Mouse (Mus musculus) forebrain, embryonic 16.5 days (tissue): ENCODE measurements around the gene Stk39. TPM values are rescaled to one million over a fixed set of nuclear protein-coding genes. Genes with fewer than 3 reads are reported as not detected.

Experiments
- ATAC-seq: fragments of 200-750 bp; cut with Nextera tagmentation; 2 replicates; pipeline ENCODE4 v1.8.0; 2017; ENCODE audit warnings: mild to moderate bottlenecking, moderate library complexity
- H3K27ac ChIP-seq: fragments of 300-500 bp; sonication (generic); 2 replicates; pipeline ENCODE4 v1.5.1; 2014; ENCODE audit warnings: low read length, control low read depth
- H3K27me3 ChIP-seq: fragments of 300-500 bp; sonication (generic); replicated peaks from 2 replicates; pipeline ENCODE4 v1.6.1; 2014; ENCODE audit warnings: low read length; ENCODE audit not compliant: control insufficient read depth, insufficient read depth
- H3K36me3 ChIP-seq: fragments of 300-500 bp; sonication (generic); 2 replicates; pipeline ENCODE4 v1.6.1; 2014; ENCODE audit not compliant: control insufficient read depth, insufficient read depth
- H3K4me1 ChIP-seq: fragments of 300-500 bp; sonication (generic); replicated peaks from 2 replicates; pipeline ENCODE4 v1.6.1; 2014; ENCODE audit warnings: low read length; ENCODE audit not compliant: control insufficient read depth, insufficient read depth
- H3K4me2 ChIP-seq: fragments of 300-500 bp; sonication (generic); 2 replicates; pipeline ENCODE4 v1.6.1; 2014; ENCODE audit warnings: mild to moderate bottlenecking, low read length, control low read depth
- H3K4me3 ChIP-seq: fragments of 300-500 bp; sonication (generic); replicated peaks from 2 replicates; pipeline ENCODE4 v1.5.1; 2014; ENCODE audit warnings: mild to moderate bottlenecking, low read length, control low read depth
- H3K9ac ChIP-seq: fragments of 300-500 bp; sonication (generic); replicated peaks from 2 replicates; pipeline ENCODE4 v1.6.1; 2014; ENCODE audit warnings: low read depth, low read length, control low read depth
- H3K9me3 ChIP-seq: fragments of 300-500 bp; sonication (generic); 2 replicates; pipeline ENCODE4 v1.6.1; 2016; ENCODE audit warnings: low read length; ENCODE audit not compliant: control insufficient read depth
- WGBS: fragments of 180-500 bp; shearing (Covaris S2); extraction: QIAGEN DNeasy Blood & Tissue Kit; methylation state at CpG from one replicate; pipeline ENCODE4 v1.1.7; 2014; 5-methylcytosine and 5-hydroxymethylcytosine counted together
- polyA plus RNA-seq: library from polyadenylated mRNA; unstranded; fragments of >200 nt; fragmentation: Nextera tagmentation; extraction: Ambion mirVana; gene quantifications from 2 replicates; pipeline ENCODE4 v1.2.1, GENCODE M21; 2015

Stk39 gene
- polyA plus RNA-seq, 1 experiment from 2014 or later, result 18.3 TPM

- Histone ChIP-seq H3K27me3 (no peaks in the 10 kb centered on the region), H3K9ac (no peak overlapping the region), H3K27ac (no peak overlapping the region), H3K4me1 (no peaks in the 10 kb centered on the region), H3K36me3 (no peaks in the 10 kb centered on the region), H3K9me3 (no peaks in the 10 kb centered on the region), H3K4me3 (no peak overlapping the region), H3K4me2 (no peak overlapping the region)
- ATAC-seq, result no peak
- WGBS, result 83% methylated on average over 7 of the region's 7 CpGs
Measured at GRCm38 (mm10) chr2:68211443-68211842, 260.6 kb downstream of the Stk39 start.

GRCm38 (mm10) chr2:68196245-68196644 lies 275.8 kb downstream of the Stk39 start:
- no peak overlapping the region for H3K9ac ChIP-seq
- ATAC-seq, result no peak
- WGBS, result 17% methylated on average over 4 of the region's 4 CpGs
- no peaks in the 10 kb centered on the region for H3K27me3 ChIP-seq
- no peaks in the 10 kb centered on the region for H3K36me3 ChIP-seq
- H3K9me3 ChIP-seq, result no peaks in the 10 kb centered on the region
- H3K27ac ChIP-seq, result no peak overlapping the region
- no peaks in the 10 kb centered on the region for H3K4me1 ChIP-seq
- H3K4me3 ChIP-seq, result no peak overlapping the region
- no peak overlapping the region for H3K4me2 ChIP-seq

GRCm38 (mm10) chr2:68194444-68194843 lies 277.6 kb downstream of the Stk39 start:
- no peak for ATAC-seq

GRCm38 (mm10) chr2:68193465-68193837 lies 278.6 kb downstream of the Stk39 start:
- no peak overlapping the region for H3K4me2 ChIP-seq
- no peak overlapping the region for H3K4me3 ChIP-seq
- ATAC-seq, result no peak

More at GRCm38 (mm10) chr2:68194444-68194843, 277.6 kb downstream of the Stk39 start:
- Histone ChIP-seq H3K4me1 (no peaks in the 10 kb centered on the region), H3K27me3 (no peaks in the 10 kb centered on the region), H3K4me2 (no peak overlapping the region), H3K4me3 (no peak overlapping the region), H3K27ac (no peak overlapping the region), H3K36me3 (no peaks in the 10 kb centered on the region), H3K9me3 (no peaks in the 10 kb centered on the region), H3K9ac (no peak overlapping the region)
- WGBS, result 45% methylated on average over 4 of the region's 4 CpGs

GRCm38 (mm10) chr2:68192605-68193464 lies 279.2 kb downstream of the Stk39 start:
- H3K4me1 ChIP-seq, result no peaks in the 10 kb centered on the region
- no peak overlapping the region for H3K4me3 ChIP-seq
- ATAC-seq, result no peak
- H3K27me3 ChIP-seq, result no peaks in the 10 kb centered on the region
- no peak overlapping the region for H3K4me2 ChIP-seq
- H3K9ac ChIP-seq, result no peak overlapping the region
- no peaks in the 10 kb centered on the region for H3K9me3 ChIP-seq
- no peak overlapping the region for H3K27ac ChIP-seq
- 94% methylated on average over 5 of the region's 5 CpGs for WGBS
- no peaks in the 10 kb centered on the region for H3K36me3 ChIP-seq

More at GRCm38 (mm10) chr2:68193465-68193837, 278.6 kb downstream of the Stk39 start:
- no peaks in the 10 kb centered on the region for H3K27me3 ChIP-seq
- H3K9ac ChIP-seq, result no peak overlapping the region
- H3K9me3 ChIP-seq, result no peaks in the 10 kb centered on the region
- no peak overlapping the region for H3K27ac ChIP-seq
- H3K4me1 ChIP-seq, result no peaks in the 10 kb centered on the region
- no peaks in the 10 kb centered on the region for H3K36me3 ChIP-seq

- H3K27ac ChIP-seq, result no peak overlapping the region
- no peaks in the 10 kb centered on the region for H3K4me1 ChIP-seq
- no peaks in the 10 kb centered on the region for H3K36me3 ChIP-seq
- 94% methylated on average over 3 of the region's 3 CpGs for WGBS
- no peak for ATAC-seq
- H3K9ac ChIP-seq, result no peak overlapping the region
- no peaks in the 10 kb centered on the region for H3K27me3 ChIP-seq
- no peak overlapping the region for H3K4me3 ChIP-seq
- H3K4me2 ChIP-seq, result no peak overlapping the region
- 0 out of 2 replicates have a peak, but pooled peaks cover under 1% of the 10 kb centered on the region for H3K9me3 ChIP-seq
Measured at GRCm38 (mm10) chr2:68176425-68176824, 295.6 kb downstream of the Stk39 start.

GRCm38 (mm10) chr2:68171306-68171705 lies 300.8 kb downstream of the Stk39 start:
- H3K27ac ChIP-seq, result no peak overlapping the region
- H3K9me3 ChIP-seq, result no peaks in the 10 kb centered on the region
- H3K4me3 ChIP-seq, result no peak overlapping the region
- no peak for ATAC-seq
- 80% methylated on average over 10 of the region's 10 CpGs for WGBS
- H3K9ac ChIP-seq, result no peak overlapping the region
- H3K4me1 ChIP-seq, result no peaks in the 10 kb centered on the region
- H3K4me2 ChIP-seq, result no peak overlapping the region
- H3K36me3 ChIP-seq, result no peaks in the 10 kb centered on the region
- no peaks in the 10 kb centered on the region for H3K27me3 ChIP-seq

GRCm38 (mm10) chr2:68162012-68162411 lies 310.1 kb downstream of the Stk39 start:
- Histone ChIP-seq H3K27me3 (no peaks in the 10 kb centered on the region), H3K4me2 (no peak overlapping the region), H3K9ac (no peak overlapping the region), H3K27ac (no peak overlapping the region), H3K36me3 (no peaks in the 10 kb centered on the region), H3K4me3 (no peak overlapping the region), H3K4me1 (no peaks in the 10 kb centered on the region), H3K9me3 (no peaks in the 10 kb centered on the region)
- ATAC-seq, result no peak
- 79% methylated on average over 4 of the region's 4 CpGs for WGBS

GRCm38 (mm10) chr2:68160566-68160965 lies 311.5 kb downstream of the Stk39 start:
- no peak overlapping the region for H3K27ac ChIP-seq
- H3K27me3 ChIP-seq, result no peaks in the 10 kb centered on the region
- no peaks in the 10 kb centered on the region for H3K4me1 ChIP-seq
- no peaks in the 10 kb centered on the region for H3K36me3 ChIP-seq
- no peak overlapping the region for H3K4me2 ChIP-seq
- no peaks in the 10 kb centered on the region for H3K9me3 ChIP-seq
- H3K9ac ChIP-seq, result no peak overlapping the region
- 87% methylated on average over 2 of the region's 2 CpGs for WGBS
- H3K4me3 ChIP-seq, result no peak overlapping the region
- no peak for ATAC-seq
